Mouse (Mus musculus) G1E (cell line): Measurements from ENCODE around the gene Litaf.

ENCODE experiments used
- CTCF ChIP-seq: IDR thresholded peaks from 2 replicates; pipeline ENCODE4 v1.5.1; 2012; ENCODE audit warnings: low read depth, low read length, inconsistent platforms, mixed read lengths
- GATA1 ChIP-seq: IDR thresholded peaks from 2 replicates; pipeline ENCODE4 v1.6.1; 2012; ENCODE audit warnings: borderline replicate concordance, low read length, inconsistent platforms, mixed read lengths
- GATA2 ChIP-seq: IDR thresholded peaks from 2 replicates; pipeline ENCODE4 v1.6.1; 2012; ENCODE audit warnings: low read depth, low read length, inconsistent platforms, borderline replicate concordance
- TAL1 ChIP-seq: conservative IDR thresholded peaks from 2 replicates; pipeline ENCODE4 v1.6.1; 2012; ENCODE audit warnings: low read depth, low read length, inconsistent platforms, mixed read lengths

GRCm38 (mm10) chr16:11016353-11016752, 49.6 kb downstream of the Litaf start:
- TF ChIP-seq CTCF (no peak), TAL1 (no peak), GATA2 (no peak), GATA1 (no peak)
